Mouse (Mus musculus): ENCODE results near the gene Tubgcp6.

The Tubgcp6 gene

DNA sequence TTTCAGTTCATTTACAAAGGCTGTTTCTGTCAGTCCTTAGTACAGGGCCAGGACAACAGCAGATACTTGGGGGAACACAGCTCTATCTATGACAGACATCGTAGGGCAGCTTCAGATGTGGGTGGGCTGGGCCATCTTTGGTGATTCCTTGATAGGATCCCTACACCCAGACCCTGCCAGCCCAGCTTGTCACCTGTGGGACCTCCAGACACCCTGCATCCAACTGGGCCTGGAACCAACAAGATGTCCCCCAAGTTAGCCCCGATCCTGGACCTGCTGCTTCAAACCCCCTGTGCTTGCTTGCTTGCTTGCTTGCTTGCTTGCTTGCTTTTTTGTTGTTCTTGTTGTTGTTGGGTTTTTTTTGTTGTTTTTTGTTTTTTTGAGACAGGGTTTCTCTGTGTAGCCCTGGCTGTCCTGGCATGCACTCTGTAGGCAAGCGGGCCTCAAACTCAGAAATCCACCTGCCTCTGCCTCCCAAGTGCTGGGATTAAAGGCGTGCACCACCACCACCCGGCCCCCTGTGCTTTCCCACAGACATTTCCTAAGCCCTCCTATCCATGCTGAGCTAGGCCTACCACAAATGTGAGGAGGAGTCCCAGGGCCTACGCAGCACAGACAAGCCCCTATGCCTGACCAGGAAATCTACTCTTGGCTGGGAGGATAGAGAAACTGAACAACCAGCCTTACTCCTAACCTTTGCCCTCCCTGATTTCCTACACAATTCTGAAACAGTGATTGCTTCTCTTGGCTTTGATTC, 61.0 kb downstream of the Tubgcp6 start:
- DNase-seq, result peak; percentile 25

- peak; percentile 40 for DNase-seq
Measured at GRCm38 (mm10) chr15:89060811-89061460, 62.0 kb downstream of the Tubgcp6 start.

- DNase-seq, result peak; percentile 69
Measured at GRCm38 (mm10) chr15:89060032-89060681, 62.8 kb downstream of the Tubgcp6 start.

DNA sequence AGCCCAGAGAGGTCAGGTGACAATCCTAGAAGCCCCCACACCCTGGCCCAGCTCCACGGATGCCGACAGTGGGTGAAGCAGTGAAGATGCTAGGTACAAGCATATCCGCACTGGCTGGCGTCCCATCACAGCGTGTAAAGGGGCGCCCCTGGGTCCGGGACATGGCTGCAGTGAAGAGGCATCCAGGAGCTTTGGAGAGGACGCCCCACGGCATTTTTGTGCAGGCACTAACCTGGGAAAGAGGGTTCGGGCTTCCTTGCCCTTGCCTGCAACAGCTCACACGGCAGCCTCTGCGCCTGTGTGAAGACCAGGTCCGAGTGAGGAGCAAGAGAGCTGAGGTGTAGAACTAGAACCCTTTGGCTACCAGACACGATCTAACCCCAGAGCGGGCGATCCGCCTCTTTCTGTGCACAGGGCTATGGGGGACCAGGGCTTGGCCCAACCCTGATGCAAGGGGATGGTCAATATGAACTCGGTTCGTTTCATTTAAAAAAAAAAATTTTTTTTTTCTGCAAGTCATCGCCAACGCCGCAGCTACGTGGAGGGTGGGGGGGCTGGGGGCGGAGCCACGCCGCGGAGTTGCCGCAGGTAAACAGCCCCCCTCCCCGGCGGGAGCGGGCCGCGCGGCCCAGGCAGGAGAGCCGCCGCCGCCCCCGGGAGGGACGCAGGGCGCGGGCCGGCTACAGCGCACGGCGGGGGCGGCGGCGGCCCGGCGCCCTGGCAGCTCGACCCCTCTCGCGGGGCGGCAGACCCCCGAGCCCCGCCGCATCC, 63.6 kb downstream of the Tubgcp6 start, which contains the start of gene Panx2:
Panx2 (plus strand) TSS at position 574 of the 771 bp plus-strand sequence.
- DNase-seq, result peak; percentile 64

DNA sequence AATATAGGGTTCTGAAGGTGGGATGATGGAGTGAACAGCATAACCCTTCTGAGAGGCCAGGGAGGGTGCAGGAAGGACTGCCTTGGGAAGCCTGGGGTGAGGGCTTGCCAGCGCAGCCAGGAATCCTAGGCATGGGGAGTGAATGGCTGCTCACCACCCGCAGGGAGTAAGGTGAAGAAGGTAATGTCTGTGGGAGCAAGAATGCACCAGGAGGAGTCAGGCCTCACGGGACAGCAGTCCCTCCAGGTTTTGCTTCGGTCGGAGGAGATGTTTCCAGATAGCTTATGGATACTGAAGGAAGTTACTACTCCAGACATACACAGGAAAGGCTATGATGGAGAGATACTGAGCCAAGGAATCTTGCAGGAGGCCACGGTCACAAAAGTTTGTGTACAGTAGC, 64.2 kb downstream of the Tubgcp6 start:
- DNase-seq, result no peak

- DNase-seq, result no peak
Measured at GRCm38 (mm10) chr15:89054666-89055065, 68.2 kb downstream of the Tubgcp6 start.
